Mouse (Mus musculus) hindbrain, postnatal 0 days (tissue): ENCODE measurements at regions not wholly inside any gene's neighbourhood (a gene's known extent, or its start where the extent isn't known, plus 50 kb on each side); places are given as distances from the start of the nearest gene placed in this dataset.
A peak's percentile ranks its signal among the peaks of the same experiment; 100 is the strongest.

ENCODE experiments used
- ATAC-seq: fragments of 200-750 bp; cut with Nextera tagmentation; 2 replicates; pipeline ENCODE4 v1.8.0; 2017; ENCODE audit warnings: mild to moderate bottlenecking, moderate TSS enrichment, moderate library complexity
- DNase-seq: peaks from one replicate; pipeline ENCODE4 v3.0.0-alpha.2; 2015; ENCODE audit warnings: low spot score
- H3K27ac ChIP-seq: fragments of 300-500 bp; sonication (generic); 2 replicates; pipeline ENCODE4 v1.5.1; 2014; ENCODE audit warnings: mild to moderate bottlenecking
- H3K27me3 ChIP-seq: fragments of 300-500 bp; sonication (generic); 2 replicates; pipeline ENCODE4 v1.6.1; 2014; ENCODE audit warnings: low read length, mixed read lengths; ENCODE audit not compliant: insufficient read depth
- H3K36me3 ChIP-seq: fragments of 300-500 bp; sonication (generic); 2 replicates; pipeline ENCODE4 v1.6.1; 2014; ENCODE audit warnings: low read length, mixed read lengths; ENCODE audit not compliant: insufficient read depth
- H3K4me1 ChIP-seq: fragments of 300-500 bp; sonication (generic); 2 replicates; pipeline ENCODE4 v1.6.1; 2014; ENCODE audit warnings: antibody characterized with exemption, low read length, mixed read lengths; ENCODE audit not compliant: insufficient read depth
- H3K4me2 ChIP-seq: fragments of 300-500 bp; sonication (generic); 2 replicates; pipeline ENCODE4 v1.6.1; 2014; ENCODE audit warnings: low read depth, mild to moderate bottlenecking, low read length, moderate library complexity, mixed read lengths
- H3K4me3 ChIP-seq: fragments of 300-500 bp; sonication (generic); 2 replicates; pipeline ENCODE4 v1.5.1; 2014; ENCODE audit warnings: low read length
- H3K9ac ChIP-seq: fragments of 300-500 bp; sonication (generic); replicated peaks from 2 replicates; pipeline ENCODE4 v1.6.1; 2014; ENCODE audit warnings: mild to moderate bottlenecking, low read length, moderate library complexity, mixed read lengths
- H3K9me3 ChIP-seq: fragments of 300-500 bp; sonication (generic); 2 replicates; pipeline ENCODE4 v1.6.1; 2016; ENCODE audit warnings: low read length, mixed read lengths
- CTCF ChIP-seq: IDR thresholded peaks from 2 replicates; pipeline ENCODE4 v1.5.1; 2016; ENCODE audit warnings: antibody characterized with exemption, control low read depth, low read depth
- WGBS: fragments of 180-500 bp; shearing (Covaris S2); extraction: QIAGEN DNeasy Blood & Tissue Kit; methylation state at CpG from one replicate; pipeline ENCODE4 v1.1.7; 2014; 5-methylcytosine and 5-hydroxymethylcytosine counted together

GRCm38 (mm10) chr13:111096071-111096470, 158.7 kb upstream of the Actbl2 start:
- Histone ChIP-seq H3K27ac (no peak overlapping the region), H3K4me1 (no peaks in the 10 kb centered on the region), H3K36me3 (no peaks in the 10 kb centered on the region), H3K4me2 (no peak overlapping the region), H3K27me3 (no peaks in the 10 kb centered on the region), H3K4me3 (no peak overlapping the region), H3K9ac (no peak overlapping the region), H3K9me3 (no peaks in the 10 kb centered on the region)
- DNase-seq, result no peak
- ATAC-seq, result no peak
- WGBS, result 91% methylated on average over 5 of the region's 5 CpGs
- no peak for TF ChIP-seq CTCF

GRCm38 (mm10) chr13:111097336-111097735, 157.5 kb upstream of the Actbl2 start:
- DNase-seq, result no peak

GRCm38 (mm10) chr13:111098738-111099137, 156.1 kb upstream of the Actbl2 start:
- DNase-seq (no peak), ATAC-seq (no peak)
- Histone ChIP-seq H3K36me3 (no peaks in the 10 kb centered on the region), H3K9ac (no peak overlapping the region), H3K4me3 (no peak overlapping the region), H3K4me2 (no peak overlapping the region), H3K27me3 (no peaks in the 10 kb centered on the region), H3K27ac (no peak overlapping the region), H3K9me3 (no peaks in the 10 kb centered on the region), H3K4me1 (no peaks in the 10 kb centered on the region)
- no peak for TF ChIP-seq CTCF
- 30% methylated on average over 2 of the region's 2 CpGs for WGBS

More at GRCm38 (mm10) chr13:111097336-111097735, 157.5 kb upstream of the Actbl2 start:
- Histone ChIP-seq H3K4me1 (no peaks in the 10 kb centered on the region), H3K27me3 (no peaks in the 10 kb centered on the region), H3K9me3 (no peaks in the 10 kb centered on the region), H3K4me3 (no peak overlapping the region), H3K36me3 (no peaks in the 10 kb centered on the region), H3K9ac (no peak overlapping the region), H3K27ac (no peak overlapping the region), H3K4me2 (no peak overlapping the region)
- no peak for ATAC-seq
- 79% methylated on average over 4 of the region's 4 CpGs for WGBS
- no peak for TF ChIP-seq CTCF

- Histone ChIP-seq H3K4me3 (no peak overlapping the region), H3K9ac (no peak overlapping the region), H3K9me3 (no peaks in the 10 kb centered on the region), H3K27me3 (no peaks in the 10 kb centered on the region), H3K4me2 (no peak overlapping the region), H3K4me1 (no peaks in the 10 kb centered on the region), H3K27ac (no peak overlapping the region), H3K36me3 (no peaks in the 10 kb centered on the region)
- ATAC-seq (no peak), DNase-seq (peak; percentile 10)
- 30% methylated on average over 6 of the region's 6 CpGs for WGBS
- no peak for TF ChIP-seq CTCF
Observed at GRCm38 (mm10) chr13:111099252-111099651, 155.6 kb upstream of the Actbl2 start.

GRCm38 (mm10) chr13:111100448-111100847, 154.4 kb upstream of the Actbl2 start:
- Histone ChIP-seq H3K27ac (no peak overlapping the region), H3K4me1 (no peaks in the 10 kb centered on the region), H3K27me3 (no peaks in the 10 kb centered on the region), H3K9me3 (no peaks in the 10 kb centered on the region), H3K36me3 (no peaks in the 10 kb centered on the region), H3K4me2 (no peak overlapping the region), H3K4me3 (no peak overlapping the region), H3K9ac (no peak overlapping the region)
- no peak for TF ChIP-seq CTCF
- ATAC-seq (no peak), DNase-seq (no peak)
- WGBS, result 76% methylated on average over 1 of the region's 1 CpGs

- WGBS, result 80% methylated on average over 4 of the region's 4 CpGs
- DNase-seq, result no peak
- no peak for ATAC-seq
Observed at GRCm38 (mm10) chr13:111104567-111105219, 150.1 kb upstream of the Actbl2 start.

GRCm38 (mm10) chr13:111131108-111131507, 123.7 kb upstream of the Actbl2 start:
- Histone ChIP-seq H3K9ac (no peak overlapping the region), H3K4me1 (no peaks in the 10 kb centered on the region), H3K4me3 (no peak overlapping the region), H3K27me3 (no peaks in the 10 kb centered on the region), H3K36me3 (no peaks in the 10 kb centered on the region), H3K27ac (no peak overlapping the region), H3K4me2 (no peak overlapping the region), H3K9me3 (no peaks in the 10 kb centered on the region)
- TF ChIP-seq CTCF, result peak; percentile 38
- no peak for DNase-seq
- WGBS, result 89% methylated on average over 3 of the region's 3 CpGs
- no peak for ATAC-seq

More at GRCm38 (mm10) chr13:111104567-111105219, 150.1 kb upstream of the Actbl2 start:
- Histone ChIP-seq H3K9ac (no peak overlapping the region), H3K4me1 (no peaks in the 10 kb centered on the region), H3K36me3 (no peaks in the 10 kb centered on the region), H3K4me3 (no peak overlapping the region), H3K27me3 (no peaks in the 10 kb centered on the region), H3K27ac (no peak overlapping the region), H3K4me2 (no peak overlapping the region), H3K9me3 (no peaks in the 10 kb centered on the region)
- TF ChIP-seq CTCF, result no peak
